Mouse (Mus musculus): ENCODE results near the gene Gucy2f.
A peak's percentile ranks its signal among the peaks of the same experiment; 100 is the strongest.

DNA sequence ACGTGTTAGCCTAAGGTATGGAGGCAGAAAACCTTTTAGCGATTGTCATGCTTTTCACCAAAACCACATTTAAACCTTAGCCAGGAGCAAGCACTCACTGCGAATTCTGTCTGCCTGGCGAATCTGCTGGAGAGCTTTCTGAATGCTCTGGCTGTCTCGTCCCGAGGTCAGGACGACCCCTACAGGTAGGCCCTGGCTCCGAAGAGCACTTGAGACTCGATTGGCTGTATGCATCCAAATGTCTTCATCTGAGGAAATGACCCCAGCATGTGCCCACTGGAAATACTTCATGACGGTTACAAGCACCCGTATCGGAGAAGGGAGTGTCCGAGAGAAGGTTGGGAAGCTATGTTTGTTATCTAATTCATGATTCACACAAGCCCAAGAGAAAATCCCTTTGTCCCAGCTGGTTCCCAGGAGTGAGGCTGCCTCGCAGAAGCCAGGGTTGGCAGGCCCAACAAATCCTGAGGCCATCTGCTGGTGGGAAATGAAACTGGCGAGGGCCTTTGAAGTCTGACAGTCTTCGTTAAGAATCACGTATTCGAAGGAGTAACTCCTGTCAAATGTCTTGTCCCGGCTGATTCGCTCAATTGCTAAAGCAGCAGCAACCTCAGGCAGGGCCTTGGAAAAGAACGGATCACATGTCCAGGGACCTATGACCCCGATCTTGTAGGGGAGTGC is 7.6 kb downstream of the Gucy2f start:
- TF ChIP-seq ZNF384 (IDR thresholded peaks at IDR 0.05; ENCODE audit: low read depth, low read length) (no peak), CTCF (IDR thresholded peaks at IDR 0.05 in 2 of 3, conservative IDR thresholded peaks at IDR 0.05 in 1 of 3; ENCODE audit: control insufficient read depth in 1 of 3, insufficient read depth in 1 of 3, low read depth in 2 of 3, low read length in 3 of 3, poor library complexity in 1 of 3, severe bottlenecking in 1 of 3) (peak in 1 of 3 experiments; percentile 8; a peak in 1 of 6 replicates), RCOR1 (IDR thresholded peaks at IDR 0.05; ENCODE audit: low read depth, low read length) (no peak), JUND (IDR thresholded peaks at IDR 0.05; ENCODE audit: low read depth, low read length) (no peak), EP300 (IDR thresholded peaks at IDR 0.05; ENCODE audit: low read depth in 1 of 2, low read length in 2 of 2) (no peak)

Measured in MEL (cell line).